Mouse (Mus musculus) kidney, postnatal 10 days (tissue): ENCODE measurements around the gene Pdzd4.

ENCODE experiments used
- DNase-seq: peaks from one replicate; pipeline ENCODE4 v3.0.0; 2021; ENCODE audit warnings: mixed read lengths

Pdzd4 gene

DNA sequence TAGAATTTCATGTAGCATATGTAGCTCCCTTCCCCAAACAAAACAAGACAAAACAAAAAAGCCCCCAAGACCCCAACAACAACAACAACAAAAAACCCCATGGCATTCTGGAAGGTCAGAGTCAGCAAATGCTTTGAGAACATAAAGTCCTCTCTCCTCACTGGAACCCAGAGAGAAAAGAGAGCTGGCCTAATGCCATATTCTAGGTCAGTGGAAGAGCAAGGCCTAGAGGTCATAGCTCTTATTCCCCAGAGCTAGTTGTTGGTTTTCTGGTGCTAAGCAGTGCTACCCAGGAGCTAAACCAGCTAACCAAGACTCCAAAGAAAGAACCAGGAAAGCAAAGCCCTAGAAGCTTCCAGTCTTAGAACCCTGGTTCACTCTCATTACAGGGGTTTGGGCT lies 39.1 kb downstream of the Pdzd4 start:
- no peak for DNase-seq

- DNase-seq, result no peak
Measured at GRCm38 (mm10) chrX:73782227-73782626, 42.5 kb downstream of the Pdzd4 start.

GRCm38 (mm10) chrX:73774802-73775483 lies 49.8 kb downstream of the Pdzd4 start:
- peak; percentile 70 for DNase-seq

- peak; percentile 31 for DNase-seq
Measured at GRCm38 (mm10) chrX:73774168-73774760, 50.5 kb downstream of the Pdzd4 start, which contains the start of gene Srpk3. TSS of gene Srpk3 (plus strand) at chrX:73774405.

DNA sequence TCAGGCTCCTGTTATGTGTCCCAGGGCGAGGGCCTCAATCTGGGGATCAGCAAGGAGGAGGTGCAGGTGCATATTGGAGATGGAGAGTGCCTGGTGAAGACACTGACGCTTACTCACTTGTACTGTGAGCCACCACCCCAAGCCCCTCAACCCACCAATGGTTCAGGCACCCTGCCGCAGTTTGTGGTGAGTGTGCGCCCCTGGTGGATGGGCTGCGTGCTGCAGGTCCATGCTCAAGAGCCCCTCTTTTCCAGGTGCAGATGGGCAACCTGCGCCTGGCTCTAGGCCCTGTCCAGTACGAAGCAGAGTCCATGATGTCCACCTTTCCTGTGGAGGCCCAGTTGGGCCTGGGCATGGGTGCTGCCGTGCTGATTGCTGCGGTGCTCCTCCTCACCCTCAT lies 57.5 kb downstream of the Pdzd4 start:
- peak; percentile 42 for DNase-seq

- DNase-seq, result peak; percentile 83
Measured at GRCm38 (mm10) chrX:73765311-73765710, 59.5 kb downstream of the Pdzd4 start.

DNA sequence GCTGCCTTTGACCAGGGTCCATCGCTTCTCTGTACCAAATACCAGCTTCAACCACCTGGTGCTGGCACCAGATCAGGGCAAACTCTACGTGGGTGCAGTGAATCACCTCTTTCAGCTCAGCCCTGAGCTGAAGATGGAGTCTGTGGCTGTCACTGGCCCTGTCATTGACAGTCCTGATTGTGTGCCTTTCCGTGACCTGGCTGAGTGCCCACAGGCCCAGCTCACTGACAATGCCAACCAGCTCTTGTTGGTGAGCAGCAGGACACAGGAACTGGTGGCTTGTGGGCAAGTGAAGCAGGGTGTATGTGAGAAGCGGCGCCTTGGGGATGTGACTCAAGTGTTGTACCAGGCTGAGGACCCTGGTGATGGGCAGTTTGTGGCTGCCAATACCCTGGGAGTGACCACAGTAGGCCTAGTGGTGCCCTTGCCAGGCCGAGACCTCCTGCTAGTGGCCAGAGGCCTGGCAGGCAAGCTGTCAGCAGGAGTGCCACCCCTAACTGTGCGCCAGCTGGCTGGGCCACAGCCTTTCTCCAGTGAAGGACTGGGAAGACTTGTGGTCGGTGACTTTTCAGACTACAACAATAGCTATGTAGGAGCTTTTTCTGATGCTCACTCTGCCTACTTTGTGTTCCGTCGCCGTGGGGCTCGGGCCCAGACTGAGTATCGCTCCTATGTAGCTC lies 66.0 kb downstream of the Pdzd4 start:
- no peak for DNase-seq

DNA sequence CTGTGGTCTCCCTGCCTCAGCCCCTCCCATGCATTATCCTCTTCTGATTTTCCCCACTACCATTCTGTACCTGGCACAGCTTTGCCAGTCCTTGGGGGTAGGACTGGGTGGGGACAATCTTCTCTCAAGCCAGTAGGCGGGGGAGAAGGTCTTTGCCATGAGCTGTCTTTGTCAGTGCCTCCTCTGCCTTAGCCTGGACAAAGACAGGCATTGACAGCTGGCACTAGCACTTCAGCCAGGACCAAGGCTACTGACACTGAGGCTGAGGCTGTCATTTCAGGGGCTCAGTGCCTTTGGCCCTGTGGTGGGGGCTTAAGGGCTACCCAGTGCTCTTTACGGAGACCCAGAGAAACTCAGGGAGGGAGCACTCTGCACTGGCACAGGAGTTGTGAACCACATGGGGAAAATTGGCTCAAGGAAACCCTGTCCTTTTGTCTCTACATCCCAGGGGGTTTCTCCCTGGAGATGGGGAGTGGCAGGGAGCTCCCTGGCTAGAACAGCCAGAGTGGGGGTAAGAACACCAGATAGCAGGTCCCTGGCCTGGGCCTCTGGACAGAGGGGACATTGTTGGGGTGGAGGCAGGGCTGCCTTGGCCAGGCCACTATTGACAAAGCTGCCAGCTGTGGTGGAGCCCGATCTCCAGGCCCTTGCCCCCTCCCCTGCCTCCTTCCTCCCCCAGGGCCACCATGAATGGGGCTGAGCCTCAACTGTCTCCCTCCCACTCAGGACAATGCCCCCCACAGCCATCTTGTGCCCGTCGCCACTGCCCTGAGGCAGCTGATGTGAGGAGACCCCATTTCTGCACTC lies 68.2 kb downstream of the Pdzd4 start, which contains the start of gene Plxnb3:
Gene Plxnb3 (plus strand): TSS at position 757 of the 807 bp plus-strand sequence.
- no peak for DNase-seq

GRCm38 (mm10) chrX:73748977-73749376 lies 75.8 kb downstream of the Pdzd4 start:
- DNase-seq, result no peak

DNA sequence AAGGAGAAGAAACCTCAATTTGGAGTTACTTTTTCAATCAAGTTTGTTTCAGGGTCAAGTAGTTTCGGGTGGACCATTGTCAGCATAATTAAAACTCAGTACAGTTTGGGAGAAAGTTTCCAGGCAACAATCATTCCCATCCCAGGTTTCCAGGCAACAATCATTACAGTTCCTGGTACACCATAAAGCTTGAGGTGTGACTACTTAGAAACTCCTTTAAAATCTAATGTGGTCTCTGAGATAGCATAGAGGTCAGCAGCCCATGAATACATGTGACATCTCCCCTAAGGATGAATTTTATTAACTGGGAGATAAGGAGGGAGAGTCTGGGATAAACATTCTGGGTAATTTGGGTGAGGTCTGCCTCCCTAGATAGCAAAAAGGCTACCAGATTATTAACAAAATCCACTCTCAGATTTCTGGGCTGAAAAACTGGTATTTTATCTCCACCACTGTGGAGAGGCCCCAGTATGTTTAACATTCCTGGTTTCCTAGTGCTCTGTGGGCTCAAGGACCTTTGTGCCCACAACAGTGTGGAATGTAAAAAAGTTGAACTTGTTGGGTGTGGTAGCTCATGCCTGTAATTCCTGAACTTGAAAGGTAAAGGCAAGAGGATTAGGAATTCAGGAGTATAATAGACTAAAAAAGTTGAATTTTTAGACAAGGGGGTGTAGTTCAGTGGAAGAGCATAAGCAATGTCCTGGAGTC lies 79.8 kb downstream of the Pdzd4 start:
- DNase-seq, result no peak
